Mouse (Mus musculus): Measurements from ENCODE around the gene Morn4.
A peak's percentile ranks its signal among the peaks of the same experiment; 100 is the strongest.
"Not testable (repeated sequence)": the region's sequence is repeated elsewhere in the genome, so short reads cannot be mapped to it uniquely, and the experiment has no call there.

Morn4 gene

GRCm38 (mm10) chr19:42081613-42082012 lies 4.5 kb downstream of the Morn4 start:
- DNase-seq = not testable (repeated sequence)

- DNase-seq = peak; percentile 48
Observed at GRCm38 (mm10) chr19:42080469-42080868, 5.7 kb downstream of the Morn4 start.

GRCm38 (mm10) chr19:42079950-42080349 lies 6.2 kb downstream of the Morn4 start:
- no peak for DNase-seq

- no peak for DNase-seq
Observed at GRCm38 (mm10) chr19:42079006-42079405, 7.2 kb downstream of the Morn4 start.

- DNase-seq = no peak
Observed at GRCm38 (mm10) chr19:42078566-42078965, 7.6 kb downstream of the Morn4 start.

- DNase-seq = no peak
Observed at GRCm38 (mm10) chr19:42075992-42076391, 10.2 kb downstream of the Morn4 start.

- DNase-seq = no peak
Observed at GRCm38 (mm10) chr19:42075051-42075450, 11.1 kb downstream of the Morn4 start.

GRCm38 (mm10) chr19:42072802-42073201 lies 13.4 kb downstream of the Morn4 start:
- DNase-seq = peak; percentile 70

- peak; percentile 73 for DNase-seq
Observed at GRCm38 (mm10) chr19:42071886-42072608, 14.1 kb downstream of the Morn4 start.

- DNase-seq = no peak
Observed at GRCm38 (mm10) chr19:42071221-42071620, 14.9 kb downstream of the Morn4 start.

- DNase-seq = peak; percentile 58
Observed at GRCm38 (mm10) chr19:42069241-42069525, 17.0 kb downstream of the Morn4 start.

- DNase-seq = no peak
Observed at GRCm38 (mm10) chr19:42068441-42069240, 17.5 kb downstream of the Morn4 start.

- DNase-seq = peak; percentile 66
Observed at GRCm38 (mm10) chr19:42061443-42061842, 24.7 kb downstream of the Morn4 start.

- no peak for DNase-seq
Observed at GRCm38 (mm10) chr19:42058426-42058825, 27.7 kb downstream of the Morn4 start.

GRCm38 (mm10) chr19:42056719-42057409 lies 29.3 kb downstream of the Morn4 start:
- DNase-seq = peak; percentile 41

- peak; percentile 72 for DNase-seq
Observed at GRCm38 (mm10) chr19:42055881-42056280, 30.3 kb downstream of the Morn4 start.

GRCm38 (mm10) chr19:42054255-42054654 lies 31.9 kb downstream of the Morn4 start:
- DNase-seq = peak; percentile 90

GRCm38 (mm10) chr19:42051948-42052347 lies 34.2 kb downstream of the Morn4 start, which contains the start of gene 4933411K16Rik:
Gene 4933411K16Rik, plus strand, starts transcription at chr19:42052248.
- DNase-seq = no peak

GRCm38 (mm10) chr19:42051351-42051750 lies 34.8 kb downstream of the Morn4 start:
- no peak for DNase-seq

- no peak for DNase-seq
Observed at GRCm38 (mm10) chr19:42050251-42050650, 35.9 kb downstream of the Morn4 start.

GRCm38 (mm10) chr19:42045269-42046102 lies 40.7 kb downstream of the Morn4 start, which contains the start of gene Hoga1:
Gene Hoga1, plus strand, starts transcription at chr19:42045610.
- DNase-seq = peak; percentile 93

- DNase-seq = no peak
Observed at GRCm38 (mm10) chr19:42043988-42044387, 42.2 kb downstream of the Morn4 start.

- DNase-seq = no peak
Observed at GRCm38 (mm10) chr19:42038310-42038709, 47.8 kb downstream of the Morn4 start.

Measured in kidney, postnatal 14 days (tissue).